Mouse (Mus musculus) MEL (cell line): ENCODE data around the gene Aip. TPM values are rescaled to one million over a fixed set of nuclear protein-coding genes. Genes with fewer than 3 reads are reported as not detected.

Source experiments
- DNase-seq: peaks from one replicate; pipeline ENCODE4 v3.0.0; 2011; ENCODE audit warnings: low read depth, low spot score
- H3K27ac ChIP-seq: 2 replicates; pipeline ENCODE4 v1.5.1; 2012; ENCODE audit warnings: low read depth, mild to moderate bottlenecking, control low read depth, low read length, moderate library complexity; ENCODE audit not compliant: control insufficient read depth
- H3K27me3 ChIP-seq, 2 experiments: fragments of 150-350 bp in 1 of 2; sonication (generic) in 1 of 2; 2 replicates each; pipeline ENCODE4 v1.6.1; 2012; ENCODE audit warnings: low read length in 2 of 2, mild to moderate bottlenecking in 2 of 2, improper control_type of control experiment in 1 of 2, moderate library complexity in 1 of 2; ENCODE audit not compliant: insufficient read depth in 2 of 2, control insufficient read depth in 1 of 2
- H3K36me3 ChIP-seq, 2 experiments: 2 replicates each; pipeline ENCODE4 v1.6.1; 2012 to 2014; ENCODE audit warnings: low read length in 2 of 2, improper control_type of control experiment in 1 of 2, inconsistent platforms in 1 of 2, mild to moderate bottlenecking in 1 of 2; ENCODE audit not compliant: insufficient read depth in 2 of 2, control insufficient read depth in 1 of 2
- H3K4me1 ChIP-seq, 2 experiments: fragments of 150-350 bp in 1 of 2; sonication (generic) in 1 of 2; 2 replicates each; pipeline ENCODE4 v1.6.1; 2012; ENCODE audit warnings: low read length in 2 of 2, improper control_type of control experiment in 1 of 2, mild to moderate bottlenecking in 1 of 2; ENCODE audit not compliant: insufficient read depth in 2 of 2, control insufficient read depth in 1 of 2
- H3K4me3 ChIP-seq, 2 experiments: fragments of 150-350 bp in 1 of 2; sonication (generic) in 1 of 2; 2 replicates each; pipeline ENCODE4 v1.5.1; 2012; ENCODE audit warnings: low read depth in 2 of 2, low read length in 2 of 2, mild to moderate bottlenecking in 2 of 2, moderate library complexity in 2 of 2, control low read depth in 1 of 2, improper control_type of control experiment in 1 of 2; ENCODE audit not compliant: control insufficient read depth in 1 of 2, insufficient read depth in 1 of 2
- H3K79me2 ChIP-seq: 2 replicates; pipeline ENCODE4 v1.6.1; 2012; ENCODE audit warnings: mild to moderate bottlenecking, low read length, moderate library complexity; ENCODE audit not compliant: control insufficient read depth, poor library complexity, insufficient read depth
- H3K9ac ChIP-seq: 2 replicates; pipeline ENCODE4 v1.6.1; 2012; ENCODE audit warnings: low read depth, mild to moderate bottlenecking, control low read depth, low read length, moderate library complexity; ENCODE audit not compliant: control insufficient read depth, poor library complexity, severe bottlenecking
- H3K9me3 ChIP-seq: fragments of 150-350 bp; sonication (generic); replicated peaks from 2 replicates; pipeline ENCODE4 v1.6.1; 2012; ENCODE audit warnings: mild to moderate bottlenecking, low read length, improper control_type of control experiment, moderate library complexity; ENCODE audit not compliant: insufficient read depth
- BHLHE40 ChIP-seq: IDR thresholded peaks from 2 replicates; pipeline ENCODE4 v1.6.1; 2012; ENCODE audit warnings: low read depth, mild to moderate bottlenecking, inconsistent platforms, low read length, improper control_type of control experiment, borderline replicate concordance
- CHD1 ChIP-seq: IDR thresholded peaks from 2 replicates; pipeline ENCODE4 v1.6.1; 2012; ENCODE audit warnings: low read depth, mild to moderate bottlenecking, inconsistent platforms, low read length, improper control_type of control experiment
- CHD2 ChIP-seq: IDR thresholded peaks from 2 replicates; pipeline ENCODE4 v1.6.1; 2011; ENCODE audit warnings: low read length, improper control_type of control experiment
- CTCF ChIP-seq, 3 experiments: IDR thresholded peaks in 2 of 3; conservative IDR thresholded peaks in 1 of 3; 2 replicates each; pipeline ENCODE4 v1.5.1; 2011 to 2012; ENCODE audit warnings: low read length in 3 of 3, low read depth in 2 of 3, mild to moderate bottlenecking in 2 of 3, improper control_type of control experiment in 1 of 3, inconsistent platforms in 1 of 3, mixed read lengths in 1 of 3, moderate library complexity in 1 of 3; ENCODE audit not compliant: control insufficient read depth in 1 of 3, insufficient read depth in 1 of 3, poor library complexity in 1 of 3, severe bottlenecking in 1 of 3
- E2F4 ChIP-seq: IDR thresholded peaks from 2 replicates; pipeline ENCODE4 v1.6.1; 2011; ENCODE audit warnings: low read depth, low read length, improper control_type of control experiment, borderline replicate concordance
- ETS1 ChIP-seq: IDR thresholded peaks from 2 replicates; pipeline ENCODE4 v1.6.1; 2012; ENCODE audit warnings: low read depth, mild to moderate bottlenecking, inconsistent platforms, low read length, improper control_type of control experiment, moderate library complexity
- GABPA ChIP-seq: IDR thresholded peaks from 2 replicates; pipeline ENCODE4 v1.6.1; 2012; ENCODE audit warnings: low read depth, mild to moderate bottlenecking, inconsistent platforms, low read length, improper control_type of control experiment, moderate library complexity
- GATA1 ChIP-seq: IDR thresholded peaks from 2 replicates; pipeline ENCODE4 v1.6.1; 2011; ENCODE audit warnings: low read depth, low read length, improper control_type of control experiment
- HCFC1 ChIP-seq: IDR thresholded peaks from 2 replicates; pipeline ENCODE4 v1.6.1; 2012; ENCODE audit warnings: low read depth, mild to moderate bottlenecking, inconsistent platforms, low read length, improper control_type of control experiment, moderate library complexity
- JUND ChIP-seq: IDR thresholded peaks from 2 replicates; pipeline ENCODE4 v1.6.1; 2011; ENCODE audit warnings: low read depth, mild to moderate bottlenecking, improper control_type of control experiment, low read length
- MAX ChIP-seq: IDR thresholded peaks from 2 replicates; pipeline ENCODE4 v1.6.1; 2011; ENCODE audit warnings: low read length, improper control_type of control experiment
- MAZ ChIP-seq: IDR thresholded peaks from 2 replicates; pipeline ENCODE4 v1.6.1; 2012; ENCODE audit warnings: low read depth, mild to moderate bottlenecking, inconsistent platforms, low read length, improper control_type of control experiment
- MXI1 ChIP-seq: IDR thresholded peaks from 2 replicates; pipeline ENCODE4 v1.6.1; 2011; ENCODE audit warnings: mild to moderate bottlenecking, low read depth, low read length, improper control_type of control experiment
- MYC ChIP-seq: IDR thresholded peaks from 2 replicates; pipeline ENCODE4 v1.6.1; 2011; ENCODE audit warnings: low read depth, mild to moderate bottlenecking, low read length, improper control_type of control experiment, moderate library complexity
- NELFE ChIP-seq: IDR thresholded peaks from 2 replicates; pipeline ENCODE4 v1.6.1; 2011; ENCODE audit warnings: low read depth, low read length, improper control_type of control experiment
- POLR2AphosphoS2 ChIP-seq: IDR thresholded peaks from 2 replicates; pipeline ENCODE4 v1.6.1; 2011; ENCODE audit warnings: low read length, improper control_type of control experiment
- POLR2AphosphoS5 ChIP-seq: IDR thresholded peaks from 2 replicates; pipeline ENCODE4 v1.6.1; 2012; ENCODE audit warnings: low read depth, borderline replicate concordance, mild to moderate bottlenecking, inconsistent platforms, low read length, moderate library complexity, mixed read lengths
- RAD21 ChIP-seq: IDR thresholded peaks from 2 replicates; pipeline ENCODE4 v1.6.1; 2011; ENCODE audit warnings: mild to moderate bottlenecking, low read depth, low read length, improper control_type of control experiment
- SIN3A ChIP-seq: IDR thresholded peaks from 2 replicates; pipeline ENCODE4 v1.6.1; 2012; ENCODE audit warnings: low read length, improper control_type of control experiment, inconsistent platforms
- TAL1 ChIP-seq: IDR thresholded peaks from 2 replicates; pipeline ENCODE4 v1.6.1; 2012; ENCODE audit warnings: mild to moderate bottlenecking, inconsistent platforms, low read length, moderate library complexity, mixed read lengths
- TBP ChIP-seq: IDR thresholded peaks from 2 replicates; pipeline ENCODE4 v1.8.0; 2011; ENCODE audit warnings: low read depth, low read length, improper control_type of control experiment
- TCF12 ChIP-seq: IDR thresholded peaks from 2 replicates; pipeline ENCODE4 v1.6.1; 2014; ENCODE audit warnings: low read depth, mild to moderate bottlenecking, inconsistent platforms, low read length, improper control_type of control experiment, moderate library complexity
- USF1 ChIP-seq: IDR thresholded peaks from 2 replicates; pipeline ENCODE4 v1.6.1; 2014; ENCODE audit warnings: low read depth, mild to moderate bottlenecking, inconsistent platforms, low read length, improper control_type of control experiment, moderate library complexity
- USF2 ChIP-seq, 2 experiments: IDR thresholded peaks; 2 replicates each; pipeline ENCODE4 v1.6.1; 2011 to 2012; ENCODE audit warnings: improper control_type of control experiment in 2 of 2, low read length in 2 of 2, borderline replicate concordance in 1 of 2, inconsistent platforms in 1 of 2, low read depth in 1 of 2, mild to moderate bottlenecking in 1 of 2; ENCODE audit not compliant: insufficient read depth in 1 of 2
- ZC3H11A ChIP-seq: IDR thresholded peaks from 2 replicates; pipeline ENCODE4 v1.6.1; 2012; ENCODE audit warnings: low read depth, mild to moderate bottlenecking, inconsistent platforms, low read length, improper control_type of control experiment
- ZKSCAN1 ChIP-seq: IDR thresholded peaks from 2 replicates; pipeline ENCODE4 v1.6.1; 2012; ENCODE audit warnings: low read depth, mild to moderate bottlenecking, inconsistent platforms, low read length, improper control_type of control experiment, moderate library complexity
- ZNF384 ChIP-seq: IDR thresholded peaks from 2 replicates; pipeline ENCODE4 v1.6.1; 2012; ENCODE audit warnings: low read depth, mild to moderate bottlenecking, inconsistent platforms, low read length, improper control_type of control experiment
- polyA plus RNA-seq, 2 experiments: library from polyadenylated mRNA; stranded (reverse) in 1 of 2; unstranded in 1 of 2; fragments of >175 nt in 1 of 2; fragments of >200 nt in 1 of 2; gene quantifications; 2 replicates each; pipeline versions ENCODE4 v1.2.1 to v1.2.4; 2012; ENCODE audit warnings: low replicate concordance in 2 of 2, low read depth in 1 of 2; ENCODE audit not compliant: insufficient read length in 2 of 2, insufficient read depth in 1 of 2, missing spikeins in 1 of 2
- total RNA-seq: library from RNA; depleted of rRNA; stranded (reverse); fragments of 300-350 nt; gene quantifications from 2 replicates; pipeline ENCODE4 v1.2.3, GENCODE M21; 2012

Gene Aip
- total and polyA plus RNA-seq, 3 experiments: 37.8 to 101 TPM; not detected in 1

DNA sequence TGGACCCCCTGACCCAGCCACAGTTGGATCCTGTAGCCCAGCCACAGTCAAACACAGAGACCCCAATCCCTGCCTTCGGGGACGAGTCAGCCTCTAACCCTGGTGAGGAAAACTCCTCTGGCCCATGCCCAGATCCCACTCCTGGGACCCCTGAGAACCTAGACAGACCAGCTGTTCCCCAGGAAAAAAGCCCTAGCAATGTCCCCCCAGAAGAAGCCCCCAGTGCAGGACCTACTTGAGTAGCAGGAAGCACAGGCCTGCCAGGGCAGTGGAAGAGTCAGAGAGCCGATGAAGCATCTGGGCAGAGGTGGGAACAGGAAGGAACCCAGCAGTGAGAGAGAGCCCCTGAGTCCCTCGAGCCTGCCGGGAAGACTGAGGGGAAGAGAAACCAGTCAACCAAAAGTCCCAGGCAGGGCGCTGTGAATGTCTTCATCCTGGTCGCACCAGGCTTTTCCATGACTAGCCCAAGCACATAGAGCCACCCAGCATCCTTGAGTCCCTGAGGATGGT lies 18.2 kb upstream of the Aip start, which contains the start of gene Cabp4:
Cabp4 (minus strand) TSS at position 275 of the 510 bp plus-strand sequence.
- peaks cover 1% of the 10 kb centered on the region for H3K79me2 ChIP-seq
- no peak for DNase-seq
- peaks cover 0 to 3% of the 10 kb centered on the region in 2 experiments; a peak in 1 of 4 replicates for H3K36me3 ChIP-seq
- H3K4me3 ChIP-seq: no peak within 1 kb of the TSS
- H3K9ac ChIP-seq: no peak within 1 kb of the TSS
- no peaks in the 10 kb centered on the region for H3K9me3 ChIP-seq
- H3K27ac ChIP-seq: no peak within 1 kb of the TSS
- H3K4me1 ChIP-seq: peaks cover 5% of the 10 kb centered on the region in 2 experiments; a peak in 2 of 4 replicates
- no peaks in the 10 kb centered on the region; a peak in 1 of 4 replicates for H3K27me3 ChIP-seq
- TF ChIP-seq GATA1 (no peak), CTCF (IDR thresholded peaks at IDR 0.05 in 2 of 3, conservative IDR thresholded peaks at IDR 0.05 in 1 of 3; ENCODE audit: control insufficient read depth in 1 of 3, insufficient read depth in 1 of 3, low read depth in 2 of 3, low read length in 3 of 3, poor library complexity in 1 of 3, severe bottlenecking in 1 of 3) (no peak), TCF12 (no peak), POLR2AphosphoS2 (no peak), USF2 (IDR thresholded peaks at IDR 0.05; ENCODE audit: borderline replicate concordance in 1 of 2, insufficient read depth in 1 of 2, low read depth in 1 of 2, low read length in 2 of 2) (no peak), RAD21 (no peak), JUND (no peak), BHLHE40 (no peak), ZC3H11A (no peak), ZNF384 (no peak), CHD1 (no peak), SIN3A (no peak), ZKSCAN1 (no peak), TAL1 (no peak), E2F4 (no peak), TBP (no peak), NELFE (no peak), GABPA (no peak)
- TF ChIP-seq, all 39 proteins: peak for 0

DNA sequence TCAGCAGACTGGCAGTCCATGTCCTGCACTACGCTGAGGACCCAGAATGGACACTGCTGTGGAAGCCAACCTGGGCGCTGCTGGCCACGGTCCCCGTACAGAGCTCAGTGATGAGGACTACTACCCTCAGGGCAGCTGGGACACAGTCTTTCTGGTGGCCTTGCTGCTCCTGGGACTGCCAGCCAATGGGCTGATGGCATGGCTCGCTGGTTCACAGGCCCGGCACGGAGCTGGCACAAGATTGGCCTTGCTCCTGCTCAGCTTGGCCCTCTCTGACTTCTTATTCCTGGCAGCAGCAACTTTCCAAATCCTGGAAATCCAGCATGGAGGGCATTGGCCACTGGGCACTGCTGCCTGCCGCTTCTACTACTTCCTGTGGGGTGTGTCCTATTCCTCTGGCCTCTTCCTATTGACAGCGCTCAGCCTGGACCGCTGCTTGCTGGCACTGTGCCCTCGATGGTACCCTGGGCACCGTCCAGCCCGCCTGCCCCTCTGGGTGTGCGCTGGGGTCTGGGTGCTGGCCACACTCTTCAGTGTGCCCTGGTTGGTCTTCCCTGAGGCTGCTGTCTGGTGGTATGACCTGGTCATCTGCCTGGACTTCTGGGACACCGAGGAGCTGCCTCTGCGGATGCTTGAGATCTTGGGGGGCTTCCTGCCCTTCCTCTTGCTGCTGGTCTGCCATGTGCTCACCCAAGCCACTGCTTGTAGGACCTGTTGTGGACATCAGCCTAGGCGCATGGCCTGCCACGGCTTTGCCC lies 16.9 kb upstream of the Aip start:
- Histone ChIP-seq H3K36me3 (no peaks in the 10 kb centered on the region), H3K4me3 (no peak overlapping the region), H3K79me2 (no peaks in the 10 kb centered on the region), H3K9ac (no peak overlapping the region), H3K27me3 (no peaks in the 10 kb centered on the region; a peak in 1 of 4 replicates), H3K9me3 (no peaks in the 10 kb centered on the region), H3K27ac (no peak overlapping the region), H3K4me1 (no peaks in the 10 kb centered on the region)
- TF ChIP-seq POLR2AphosphoS2: no peak
- TF ChIP-seq GATA1: no peak
- no peak for TF ChIP-seq MYC
- no peak for TF ChIP-seq E2F4
- no peak for TF ChIP-seq POLR2AphosphoS5
- TF ChIP-seq MXI1: no peak
- TF ChIP-seq ZC3H11A: no peak
- no peak for TF ChIP-seq ETS1
- TF ChIP-seq MAZ: no peak
- TF ChIP-seq USF2 (IDR thresholded peaks at IDR 0.05; ENCODE audit: borderline replicate concordance in 1 of 2, insufficient read depth in 1 of 2, low read depth in 1 of 2, low read length in 2 of 2): no peak
- no peak for TF ChIP-seq TAL1
- no peak for TF ChIP-seq CHD2
- TF ChIP-seq NELFE: no peak
- TF ChIP-seq RAD21: no peak
- no peak for TF ChIP-seq MAX
- TF ChIP-seq TCF12: no peak
- TF ChIP-seq BHLHE40: no peak
- no peak for TF ChIP-seq USF1
- TF ChIP-seq HCFC1: no peak
- no peak for DNase-seq
